Mouse (Mus musculus) lung, postnatal 4 days (tissue): ENCODE measurements around the gene Magel2.

Experiments
- DNase-seq, 2 experiments: peaks; one replicate each; pipeline ENCODE4 v3.0.0; 2021

The Magel2 gene

DNA sequence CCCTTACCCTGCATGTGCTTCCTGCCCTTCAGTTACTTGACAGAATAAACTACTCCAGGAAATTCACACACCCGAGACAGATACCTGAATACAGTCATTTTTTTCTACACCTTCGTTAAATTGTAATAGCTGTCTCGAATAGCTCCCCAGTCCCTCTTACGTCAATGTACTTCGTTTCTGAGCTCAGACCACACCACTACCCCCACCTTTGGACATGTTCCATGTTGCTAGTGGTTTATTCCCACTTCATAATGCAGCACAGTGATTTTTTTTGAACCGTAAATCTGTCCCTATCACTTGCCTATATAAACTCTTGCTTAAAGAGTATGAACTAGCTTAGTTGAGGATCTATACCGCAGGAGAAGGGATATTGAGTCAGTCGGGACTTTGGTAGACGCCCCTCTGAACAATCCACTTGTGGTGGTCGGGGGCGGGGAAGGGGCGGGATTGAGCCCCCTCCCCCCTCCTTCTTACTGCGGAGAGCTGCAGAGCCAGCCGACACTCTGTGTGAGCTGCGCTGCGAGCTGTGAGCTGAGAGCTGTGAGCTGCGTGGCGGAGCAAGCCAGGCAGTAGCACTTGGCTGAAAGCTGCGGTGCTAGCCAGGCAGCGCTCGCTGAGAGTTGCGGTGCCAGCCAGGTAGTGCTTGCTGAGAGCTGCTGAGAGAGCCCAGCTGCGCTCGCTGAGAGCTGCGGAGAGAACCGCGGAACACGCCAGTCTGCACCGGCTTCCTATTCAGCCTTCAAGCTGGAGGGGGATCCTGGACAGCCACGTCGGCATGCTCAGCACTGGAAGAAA lies at the start of gene Magel2:
Gene Magel2 (plus strand): TSS at position 501 of the 795 bp plus-strand sequence.
- peak in 1 of 2 experiments; percentile 21 for DNase-seq

GRCm38 (mm10) chr7:62345411-62345810 lies 31.4 kb upstream of the Magel2 start:
- no peak for DNase-seq

DNA sequence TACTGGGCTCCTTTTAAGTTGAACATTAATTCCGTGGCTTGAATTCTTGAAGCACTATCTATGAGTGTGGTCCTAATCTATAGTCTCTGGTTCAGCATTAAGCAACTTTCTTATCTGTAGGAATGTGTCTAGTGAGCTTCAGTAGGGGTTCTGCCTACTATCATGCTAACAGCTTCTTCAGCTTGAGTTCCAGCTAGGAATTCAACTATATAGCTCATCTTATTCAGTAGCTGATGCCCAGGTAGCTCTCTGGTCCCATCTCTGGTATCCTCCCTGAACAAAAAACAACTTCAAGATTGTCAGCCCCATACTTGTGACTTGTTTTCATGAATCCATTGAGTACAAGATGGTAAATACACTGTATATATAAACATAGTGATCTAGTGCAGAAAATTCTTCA lies 30.5 kb upstream of the Magel2 start, which contains the start of gene Ndn:
Gene Ndn (plus strand): TSS at position 301 of the 400 bp plus-strand sequence.
- DNase-seq: no peak

DNA sequence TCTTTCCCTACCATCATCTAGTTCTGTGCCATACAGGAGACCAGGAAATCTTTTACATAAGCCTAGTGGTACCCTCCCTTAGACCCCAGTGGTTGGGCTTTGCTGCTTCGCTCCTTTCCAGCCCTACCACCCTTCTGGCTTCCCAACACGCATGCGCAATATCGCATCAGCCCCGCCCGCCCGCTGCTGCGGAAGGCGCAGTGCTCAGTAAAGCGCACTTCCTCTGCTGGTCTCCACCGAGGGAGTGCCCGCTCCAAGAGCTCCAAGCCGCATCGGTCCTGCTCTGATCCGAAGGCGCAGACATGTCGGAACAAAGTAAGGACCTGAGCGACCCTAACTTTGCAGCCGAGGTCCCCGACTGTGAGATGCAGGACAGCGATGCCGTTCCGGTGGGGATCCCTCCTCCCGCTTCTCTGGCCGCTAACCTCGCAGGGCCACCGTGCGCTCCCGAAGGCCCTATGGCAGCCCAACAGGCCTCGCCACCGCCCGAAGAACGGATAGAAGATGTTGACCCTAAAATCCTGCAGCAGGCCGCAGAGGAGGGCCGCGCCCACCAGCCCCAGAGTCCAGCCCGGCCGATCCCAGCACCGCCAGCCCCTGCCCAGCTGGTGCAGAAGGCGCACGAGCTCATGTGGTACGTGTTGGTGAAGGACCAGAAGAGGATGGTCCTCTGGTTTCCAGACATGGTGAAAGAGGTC lies 28.6 kb upstream of the Magel2 start:
- peak; percentile 81 to 84 for DNase-seq

- no peak for DNase-seq
These were observed 28.0 kb upstream of the Magel2 start for GRCm38 (mm10) chr7:62348804-62349190.

DNA sequence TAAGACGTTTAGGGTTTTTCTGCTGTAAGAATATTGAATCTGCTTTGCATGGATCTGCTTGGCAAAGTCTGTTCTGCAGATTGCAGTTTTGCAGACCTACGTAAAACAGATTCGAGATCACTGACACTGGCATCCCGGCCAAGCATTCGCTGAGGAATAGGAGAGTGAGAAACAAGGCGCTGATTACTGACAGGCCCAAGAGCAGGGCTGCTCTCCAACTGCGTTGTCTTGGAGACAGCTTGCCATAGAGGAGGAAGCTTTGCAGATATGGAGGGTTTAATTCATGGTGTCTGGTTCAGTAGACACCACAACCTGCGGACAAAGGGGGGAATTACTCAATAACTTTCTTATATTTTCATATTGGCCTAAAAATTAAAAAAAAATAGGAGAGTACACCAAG lies 25.5 kb upstream of the Magel2 start:
- no peak for DNase-seq

DNA sequence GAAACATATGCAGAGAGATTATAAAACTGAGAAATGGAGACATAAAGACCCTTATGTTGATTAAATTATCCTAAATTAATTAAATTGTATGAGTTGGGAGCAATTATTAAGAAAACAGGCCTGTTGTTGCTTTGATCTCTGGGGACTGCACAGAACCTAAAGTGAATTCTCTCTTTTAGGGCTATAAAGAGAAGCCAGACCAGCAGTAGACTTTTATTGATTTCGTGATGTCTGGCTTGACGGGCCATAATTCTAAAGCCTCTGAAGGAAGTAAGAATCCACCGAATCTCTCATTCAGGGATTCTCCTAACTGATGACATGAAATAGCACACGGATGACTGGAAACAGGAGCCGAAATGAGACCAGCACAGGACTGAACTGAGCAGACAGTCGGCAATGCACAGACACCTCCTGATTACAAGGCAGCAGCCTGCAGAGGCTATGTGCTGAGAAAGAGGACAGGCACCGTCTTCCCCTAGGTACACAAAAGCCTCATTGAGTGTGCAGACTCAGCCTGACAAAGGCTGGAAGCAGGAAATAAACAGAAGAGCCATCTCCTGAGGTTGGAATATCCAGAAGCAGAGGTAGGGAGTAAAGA lies 11.7 kb upstream of the Magel2 start:
- DNase-seq: no peak

GRCm38 (mm10) chr7:62366730-62367129 lies 10.1 kb upstream of the Magel2 start:
- no peak for DNase-seq

DNA sequence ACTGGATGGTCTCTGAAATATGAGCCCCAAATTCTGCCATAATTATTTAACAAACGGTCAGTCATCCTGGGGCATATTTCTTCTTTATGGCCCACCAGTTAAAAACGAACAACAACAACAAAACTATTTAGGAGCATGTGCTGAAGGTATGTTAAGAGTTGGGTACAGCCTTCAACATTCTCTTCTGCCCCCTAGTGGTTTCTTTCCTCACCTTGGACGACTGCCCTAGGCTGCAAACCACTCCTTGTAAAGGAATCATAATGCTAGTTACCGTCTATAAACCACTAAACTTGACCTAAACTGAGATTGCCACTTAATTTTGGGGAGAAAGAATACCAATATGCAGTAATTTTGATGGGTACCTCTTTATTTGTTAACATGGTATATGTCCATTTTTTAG lies 1.2 kb upstream of the Magel2 start:
- no peak for DNase-seq

DNA sequence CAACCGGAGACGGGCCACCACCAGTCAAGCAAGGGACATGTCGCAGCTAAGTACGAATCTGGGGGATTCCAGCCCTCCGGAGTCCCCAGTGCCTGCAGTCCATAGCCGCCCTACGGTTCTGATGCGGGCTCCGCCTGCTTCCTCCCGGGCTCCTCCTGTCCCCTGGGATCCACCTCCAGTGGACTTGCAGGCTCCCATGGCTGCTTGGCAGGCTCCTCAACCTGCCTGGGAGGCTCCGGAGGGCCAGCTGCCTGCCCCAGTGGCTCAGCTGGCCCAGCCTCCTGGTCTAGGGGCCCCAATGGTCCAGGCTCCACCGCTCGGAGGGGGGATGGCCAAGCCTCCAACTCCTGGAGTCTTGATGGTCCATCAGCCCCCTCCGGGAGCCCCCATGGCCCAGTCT lies 503 bp downstream of the Magel2 start:
- DNase-seq: peak in 1 of 2 experiments; percentile 21

GRCm38 (mm10) chr7:62378529-62378928 lies 1.7 kb downstream of the Magel2 start:
- DNase-seq: peak in 1 of 2 experiments; percentile 22

- DNase-seq: peak in 1 of 2 experiments; percentile 33
These were observed 5.6 kb downstream of the Magel2 start for GRCm38 (mm10) chr7:62382391-62382790.

DNA sequence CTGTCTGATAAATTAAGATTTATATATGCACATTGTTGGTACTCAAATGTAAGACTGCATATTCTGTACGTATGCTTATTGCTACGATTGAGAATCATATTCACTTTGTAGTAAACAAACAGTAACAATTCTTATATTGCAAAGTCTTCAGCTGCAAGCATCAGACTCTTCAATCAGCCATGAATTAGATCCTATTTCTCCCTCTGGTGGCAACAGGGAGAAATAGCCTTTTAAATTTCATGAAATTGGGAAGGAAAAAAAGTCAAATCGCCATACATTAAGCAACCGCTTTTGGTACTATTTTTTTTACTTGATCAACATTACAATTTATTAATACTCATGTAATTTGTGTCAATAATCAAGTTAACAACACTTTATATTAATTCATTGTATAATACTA lies 11.5 kb downstream of the Magel2 start:
- no peak for DNase-seq

GRCm38 (mm10) chr7:62392202-62392601 lies 15.4 kb downstream of the Magel2 start:
- DNase-seq: no peak

DNA sequence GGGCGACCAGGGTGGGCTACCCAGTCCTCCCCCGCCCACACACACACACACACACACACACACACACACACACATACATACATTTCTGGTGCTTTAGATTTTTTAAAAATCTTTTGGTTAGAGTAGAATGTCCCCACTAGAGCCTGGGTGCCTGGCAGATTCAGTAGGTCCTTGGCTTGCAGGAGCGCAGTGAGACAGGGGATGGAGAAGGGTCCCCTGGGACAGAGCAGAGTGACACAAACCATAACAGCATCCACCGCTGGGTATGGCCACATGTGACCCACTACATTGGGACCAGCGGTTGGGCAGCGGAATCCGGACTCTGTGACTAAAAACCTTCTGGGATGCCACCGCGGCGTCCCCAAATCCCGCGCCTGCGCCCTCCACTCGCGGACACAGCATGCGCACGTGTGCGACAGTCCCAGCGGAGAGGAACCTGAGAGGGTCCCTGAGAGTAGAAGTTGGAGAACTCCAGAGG lies 29.8 kb downstream of the Magel2 start:
- no peak for DNase-seq

DNA sequence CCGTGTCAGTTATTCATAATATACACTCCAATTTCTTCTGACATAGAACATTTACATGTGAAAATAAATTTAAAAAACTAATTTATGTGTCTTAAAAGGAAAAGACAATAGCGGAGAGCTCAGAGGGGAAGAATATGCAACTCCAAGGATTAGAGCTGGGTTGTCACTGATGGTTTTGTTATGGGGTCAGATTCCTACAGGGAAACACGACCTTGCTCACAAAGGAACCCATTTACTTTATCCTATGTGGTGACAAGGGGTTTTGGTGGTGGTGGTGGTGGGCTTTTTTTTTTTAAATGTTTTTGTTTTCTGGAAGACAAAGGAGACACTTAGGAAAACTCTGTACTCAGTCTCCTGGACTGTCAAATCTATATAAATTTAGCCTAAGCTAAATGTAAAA lies 31.0 kb downstream of the Magel2 start:
- DNase-seq: no peak

- no peak for DNase-seq
These were observed 38.4 kb downstream of the Magel2 start for GRCm38 (mm10) chr7:62415222-62415621.

- DNase-seq: no peak
These were observed 39.4 kb downstream of the Magel2 start for GRCm38 (mm10) chr7:62416173-62416572.

GRCm38 (mm10) chr7:62418346-62418745 lies 41.5 kb downstream of the Magel2 start:
- no peak for DNase-seq

- no peak for DNase-seq
These were observed 42.3 kb downstream of the Magel2 start for GRCm38 (mm10) chr7:62419105-62419492.

GRCm38 (mm10) chr7:62419493-62420360 lies 42.9 kb downstream of the Magel2 start, which contains the start of gene Mkrn3:
Mkrn3 (minus strand) TSS chr7:62420139.
- DNase-seq: peak; percentile 75 to 84

GRCm38 (mm10) chr7:62420566-62420965 lies 43.8 kb downstream of the Magel2 start:
- no peak for DNase-seq

DNA sequence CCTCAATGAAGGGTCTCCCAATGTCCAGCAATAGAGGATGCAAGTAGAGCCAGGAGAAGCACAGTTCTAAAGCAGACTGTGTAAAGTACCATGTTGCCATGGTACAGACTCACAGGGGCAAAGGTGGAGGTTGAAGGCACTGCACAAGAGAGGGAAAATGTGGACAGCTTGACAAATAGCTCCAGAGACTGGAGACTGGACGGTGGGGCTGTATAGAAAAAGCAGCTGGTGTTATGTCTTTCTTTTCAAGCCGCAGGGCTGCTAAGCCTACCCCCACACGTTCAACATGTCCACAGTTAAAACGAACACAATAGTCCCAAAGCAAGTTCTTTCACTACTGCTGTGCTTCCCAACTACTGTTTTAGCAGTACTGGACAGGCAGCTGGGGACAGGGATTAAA lies 46.4 kb downstream of the Magel2 start:
- DNase-seq: no peak
